Mouse (Mus musculus): ENCODE measurements at regions not wholly inside any gene's neighbourhood (a gene's known extent, or its start where the extent isn't known, plus 50 kb on each side); places are given as distances from the start of the nearest gene placed in this dataset.

GRCm38 (mm10) chr5:119301539-119301938 is 368.9 kb upstream of the Tbx3 start:
- Histone ChIP-seq H3K9me3 (no peaks in the 10 kb centered on the region), H3K4me1 (no peaks in the 10 kb centered on the region), H3K27me3 (replicated peaks) (no peaks in the 10 kb centered on the region), H3K4me3 (no peak overlapping the region), H3K36me3 (no peaks in the 10 kb centered on the region), H3K27ac (no peak overlapping the region), H3K4me2 (replicated peaks) (no peak overlapping the region), H3K9ac (no peak overlapping the region)
- ATAC-seq (ENCODE audit: low FRiP score, low read depth): no peak
- WGBS: 45% methylated on average over 5 of the region's 5 CpGs

GRCm38 (mm10) chr5:119304721-119305120 is 365.7 kb upstream of the Tbx3 start:
- H3K4me3 ChIP-seq: no peak overlapping the region
- no peaks in the 10 kb centered on the region for H3K9me3 ChIP-seq
- no peak overlapping the region for H3K9ac ChIP-seq
- H3K36me3 ChIP-seq: no peaks in the 10 kb centered on the region
- no peak overlapping the region for H3K4me2 ChIP-seq (replicated peaks)
- no peak overlapping the region for H3K27ac ChIP-seq
- no peaks in the 10 kb centered on the region for H3K4me1 ChIP-seq
- H3K27me3 ChIP-seq (replicated peaks): no peaks in the 10 kb centered on the region
- 13% methylated on average over 5 of the region's 5 CpGs for WGBS
- no peak for ATAC-seq (ENCODE audit: low FRiP score, low read depth)

GRCm38 (mm10) chr5:119307768-119308167 is 362.7 kb upstream of the Tbx3 start:
- Histone ChIP-seq H3K4me2 (replicated peaks) (no peak overlapping the region), H3K4me3 (no peak overlapping the region), H3K27ac (no peak overlapping the region), H3K27me3 (replicated peaks) (no peaks in the 10 kb centered on the region), H3K36me3 (no peaks in the 10 kb centered on the region), H3K9ac (no peak overlapping the region), H3K9me3 (no peaks in the 10 kb centered on the region), H3K4me1 (peaks cover 5% of the 10 kb centered on the region; the same call in 1 of the 2 replicates)
- ATAC-seq (ENCODE audit: low FRiP score, low read depth): no peak
- WGBS: 92% methylated on average over 6 of the region's 6 CpGs

GRCm38 (mm10) chr5:119310178-119310930 is 360.1 kb upstream of the Tbx3 start:
- Histone ChIP-seq H3K36me3 (no peaks in the 10 kb centered on the region), H3K4me2 (replicated peaks) (no peak overlapping the region), H3K4me1 (peaks cover 5% of the 10 kb centered on the region; the same call in 1 of the 2 replicates), H3K4me3 (no peak overlapping the region), H3K27me3 (replicated peaks) (no peaks in the 10 kb centered on the region), H3K9ac (no peak overlapping the region), H3K9me3 (no peaks in the 10 kb centered on the region), H3K27ac (no peak overlapping the region)
- no peak for ATAC-seq (ENCODE audit: low FRiP score, low read depth)
- 68% methylated on average over 11 of the region's 11 CpGs for WGBS

GRCm38 (mm10) chr5:119312808-119313207 is 357.7 kb upstream of the Tbx3 start:
- Histone ChIP-seq H3K36me3 (no peaks in the 10 kb centered on the region), H3K27me3 (replicated peaks) (no peaks in the 10 kb centered on the region), H3K4me2 (replicated peaks) (no peak overlapping the region), H3K9me3 (no peaks in the 10 kb centered on the region), H3K27ac (no peak overlapping the region), H3K9ac (no peak overlapping the region), H3K4me3 (no peak overlapping the region), H3K4me1 (peaks cover 5% of the 10 kb centered on the region; the same call in 1 of the 2 replicates)
- WGBS: 87% methylated on average over 14 of the region's 14 CpGs
- ATAC-seq (ENCODE audit: low FRiP score, low read depth): no peak

GRCm38 (mm10) chr5:119315149-119315548 is 355.3 kb upstream of the Tbx3 start:
- no peak overlapping the region for H3K27ac ChIP-seq
- no peak overlapping the region for H3K4me2 ChIP-seq (replicated peaks)
- H3K9ac ChIP-seq: no peak overlapping the region
- H3K4me3 ChIP-seq: no peak overlapping the region
- peaks cover 3% of the 10 kb centered on the region; the same call in 1 of the 2 replicates for H3K4me1 ChIP-seq
- no peaks in the 10 kb centered on the region for H3K27me3 ChIP-seq (replicated peaks)
- no peak for ATAC-seq (ENCODE audit: low FRiP score, low read depth)
- WGBS: 91% methylated on average over 7 of the region's 7 CpGs
- no peaks in the 10 kb centered on the region for H3K36me3 ChIP-seq
- H3K9me3 ChIP-seq: no peaks in the 10 kb centered on the region

- ATAC-seq (ENCODE audit: low FRiP score, low read depth): no peak
- WGBS: 80% methylated on average over 11 of the region's 11 CpGs
- no peak overlapping the region for H3K27ac ChIP-seq
These were observed 352.9 kb upstream of the Tbx3 start for GRCm38 (mm10) chr5:119317617-119318016.

GRCm38 (mm10) chr5:119321368-119322144 is 348.9 kb upstream of the Tbx3 start:
- Histone ChIP-seq H3K27ac (no peak overlapping the region), H3K4me3 (no peak overlapping the region), H3K9ac (no peak overlapping the region), H3K4me1 (no peaks in the 10 kb centered on the region), H3K27me3 (replicated peaks) (no peaks in the 10 kb centered on the region), H3K9me3 (no peaks in the 10 kb centered on the region), H3K4me2 (replicated peaks) (no peak overlapping the region), H3K36me3 (no peaks in the 10 kb centered on the region)
- ATAC-seq (ENCODE audit: low FRiP score, low read depth): no peak
- 84% methylated on average over 10 of the region's 10 CpGs for WGBS

More at GRCm38 (mm10) chr5:119317617-119318016, 352.9 kb upstream of the Tbx3 start:
- no peaks in the 10 kb centered on the region for H3K36me3 ChIP-seq
- H3K9ac ChIP-seq: no peak overlapping the region
- H3K4me3 ChIP-seq: no peak overlapping the region
- H3K4me2 ChIP-seq (replicated peaks): no peak overlapping the region
- H3K4me1 ChIP-seq: no peaks in the 10 kb centered on the region
- no peaks in the 10 kb centered on the region for H3K27me3 ChIP-seq (replicated peaks)
- H3K9me3 ChIP-seq: no peaks in the 10 kb centered on the region

GRCm38 (mm10) chr5:119322411-119322810 is 348.1 kb upstream of the Tbx3 start:
- WGBS: 72% methylated on average over 13 of the region's 13 CpGs
- ATAC-seq (ENCODE audit: low FRiP score, low read depth): no peak

GRCm38 (mm10) chr5:119325681-119326255 is 344.7 kb upstream of the Tbx3 start:
- H3K27me3 ChIP-seq (replicated peaks): no peaks in the 10 kb centered on the region
- H3K27ac ChIP-seq: no peak overlapping the region
- no peaks in the 10 kb centered on the region for H3K9me3 ChIP-seq
- no peaks in the 10 kb centered on the region for H3K4me1 ChIP-seq
- ATAC-seq (ENCODE audit: low FRiP score, low read depth): no peak
- no peaks in the 10 kb centered on the region for H3K36me3 ChIP-seq
- H3K4me2 ChIP-seq (replicated peaks): no peak overlapping the region
- WGBS: 85% methylated on average over 13 of the region's 13 CpGs
- H3K4me3 ChIP-seq: no peak overlapping the region
- H3K9ac ChIP-seq: no peak overlapping the region

More at GRCm38 (mm10) chr5:119322411-119322810, 348.1 kb upstream of the Tbx3 start:
- no peaks in the 10 kb centered on the region for H3K36me3 ChIP-seq
- H3K4me1 ChIP-seq: no peaks in the 10 kb centered on the region
- no peaks in the 10 kb centered on the region for H3K9me3 ChIP-seq
- H3K9ac ChIP-seq: no peak overlapping the region
- no peak overlapping the region for H3K27ac ChIP-seq
- H3K4me3 ChIP-seq: no peak overlapping the region
- no peaks in the 10 kb centered on the region for H3K27me3 ChIP-seq (replicated peaks)
- H3K4me2 ChIP-seq (replicated peaks): no peak overlapping the region

GRCm38 (mm10) chr5:119326895-119327294 is 343.6 kb upstream of the Tbx3 start:
- H3K4me2 ChIP-seq (replicated peaks): no peak overlapping the region
- no peak overlapping the region for H3K27ac ChIP-seq
- no peak for ATAC-seq (ENCODE audit: low FRiP score, low read depth)
- H3K27me3 ChIP-seq (replicated peaks): no peaks in the 10 kb centered on the region
- 87% methylated on average over 8 of the region's 8 CpGs for WGBS
- no peaks in the 10 kb centered on the region for H3K36me3 ChIP-seq
- no peaks in the 10 kb centered on the region for H3K4me1 ChIP-seq
- H3K9me3 ChIP-seq: no peaks in the 10 kb centered on the region
- no peak overlapping the region for H3K9ac ChIP-seq
- H3K4me3 ChIP-seq: no peak overlapping the region

GRCm38 (mm10) chr5:119328971-119329370 is 341.5 kb upstream of the Tbx3 start:
- Histone ChIP-seq H3K4me1 (no peaks in the 10 kb centered on the region), H3K9me3 (no peaks in the 10 kb centered on the region), H3K4me3 (no peak overlapping the region), H3K4me2 (replicated peaks) (no peak overlapping the region), H3K27ac (no peak overlapping the region), H3K9ac (no peak overlapping the region), H3K36me3 (no peaks in the 10 kb centered on the region), H3K27me3 (replicated peaks) (no peaks in the 10 kb centered on the region)
- WGBS: 89% methylated on average over 7 of the region's 7 CpGs
- ATAC-seq (ENCODE audit: low FRiP score, low read depth): no peak
